Mouse (Mus musculus): ENCODE results near the gene Fyb. TPM values are rescaled to one million over a fixed set of nuclear protein-coding genes. Genes with fewer than 3 reads are reported as not detected.

The Fyb gene
- total RNA-seq, 1 experiment = not detected

DNA sequence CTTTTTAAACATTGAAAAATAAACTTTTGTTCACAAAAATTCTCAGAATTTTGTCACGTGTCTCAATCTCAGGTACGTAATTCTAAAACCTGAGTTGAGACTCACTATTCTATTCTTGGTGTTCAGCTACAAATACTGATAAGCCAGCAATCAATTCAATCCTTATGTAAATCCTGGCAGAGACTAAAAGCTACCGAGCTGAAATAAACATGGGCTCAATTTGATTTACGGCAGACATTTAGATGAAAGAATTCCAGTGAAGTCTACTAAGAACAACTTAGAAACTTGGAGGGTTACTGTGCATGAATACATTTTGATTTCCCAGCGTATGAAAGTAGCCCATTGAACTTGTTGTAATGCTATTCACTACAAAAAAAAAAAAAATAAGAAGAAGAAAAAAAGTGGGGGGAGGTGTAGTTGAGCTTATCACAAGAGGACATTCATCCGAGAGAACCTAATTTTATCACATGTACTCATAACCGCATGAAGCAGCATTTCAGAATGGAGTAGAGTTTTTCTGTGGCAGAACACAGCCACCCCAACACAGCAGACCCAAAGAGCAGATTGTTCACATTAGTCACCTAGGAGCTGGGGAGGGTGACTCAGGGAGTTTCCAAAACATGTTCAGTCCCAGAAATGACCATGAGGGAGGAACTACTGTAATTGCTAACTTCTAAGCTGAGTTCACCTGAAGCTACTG, 17.1 kb downstream of the Fyb start:
- DNase-seq (ENCODE audit: low read depth, low spot score) = no peak
- H3K4me1 ChIP-seq (ENCODE audit: control insufficient read depth in 2 of 2, insufficient read depth in 2 of 2, low read length in 2 of 2, poor library complexity in 1 of 2) = no peaks in the 10 kb centered on the region
- in situ Hi-C loops (cut with MboI; ENCODE audit: low sequenced_read_pairs in 2 of 2, unreplicated experiment in 2 of 2) = no loop called here
- no peak overlapping the region for H3K27ac ChIP-seq (ENCODE audit: insufficient read depth, low read depth, low read length, poor library complexity, severe bottlenecking)
- no peaks in the 10 kb centered on the region for H3K36me3 ChIP-seq (ENCODE audit: control insufficient read depth, insufficient read depth, low read length, poor library complexity, severe bottlenecking)
- H3K9me3 ChIP-seq (ENCODE audit: control insufficient read depth, insufficient read depth, low read depth, low read length) = no peaks in the 10 kb centered on the region
- H3K4me3 ChIP-seq (ENCODE audit: insufficient read depth in 1 of 2, low read depth in 1 of 2, low read length in 2 of 2, poor library complexity in 1 of 2, severe bottlenecking in 1 of 2) = no peak overlapping the region
- TF ChIP-seq ZNF384 (IDR thresholded peaks at IDR 0.05; ENCODE audit: low read depth, low read length) = no peak
- TF ChIP-seq HCFC1 (IDR thresholded peaks at IDR 0.05; ENCODE audit: borderline replicate concordance, insufficient read depth, low read length) = no peak
- no peak for TF ChIP-seq ZC3H11A (IDR thresholded peaks at IDR 0.05; ENCODE audit: borderline replicate concordance, low read depth, low read length)
- no peak for TF ChIP-seq MAFK (IDR thresholded peaks at IDR 0.05; ENCODE audit: insufficient read depth, low read depth, low read length)
- H3K9ac ChIP-seq (ENCODE audit: insufficient read depth, low read depth, low read length, poor library complexity, severe bottlenecking) = no peak overlapping the region

- H3K4me3 ChIP-seq (ENCODE audit: insufficient read depth in 1 of 2, low read depth in 1 of 2, low read length in 2 of 2, poor library complexity in 1 of 2, severe bottlenecking in 1 of 2) = no peak overlapping the region
- no peak for DNase-seq (ENCODE audit: low read depth, low spot score)
- TF ChIP-seq ZNF384 (IDR thresholded peaks at IDR 0.05; ENCODE audit: low read depth, low read length) = no peak
- TF ChIP-seq MAFK (IDR thresholded peaks at IDR 0.05; ENCODE audit: insufficient read depth, low read depth, low read length) = no peak
- no peak for TF ChIP-seq HCFC1 (IDR thresholded peaks at IDR 0.05; ENCODE audit: borderline replicate concordance, insufficient read depth, low read length)
- TF ChIP-seq CHD2 (IDR thresholded peaks at IDR 0.05; ENCODE audit: low read depth, low read length) = no peak
- no peak for TF ChIP-seq ZC3H11A (IDR thresholded peaks at IDR 0.05; ENCODE audit: borderline replicate concordance, low read depth, low read length)
- in situ Hi-C loops (cut with MboI; ENCODE audit: low sequenced_read_pairs in 2 of 2, unreplicated experiment in 2 of 2) = no loop called here
- H3K36me3 ChIP-seq (ENCODE audit: control insufficient read depth, insufficient read depth, low read length, poor library complexity, severe bottlenecking) = no peaks in the 10 kb centered on the region
- no peak overlapping the region for H3K27ac ChIP-seq (ENCODE audit: insufficient read depth, low read depth, low read length, poor library complexity, severe bottlenecking)
- no peaks in the 10 kb centered on the region for H3K9me3 ChIP-seq (ENCODE audit: control insufficient read depth, insufficient read depth, low read depth, low read length)
- H3K4me1 ChIP-seq (ENCODE audit: control insufficient read depth in 2 of 2, insufficient read depth in 2 of 2, low read length in 2 of 2, poor library complexity in 1 of 2) = no peaks in the 10 kb centered on the region
- no peak overlapping the region for H3K9ac ChIP-seq (ENCODE audit: insufficient read depth, low read depth, low read length, poor library complexity, severe bottlenecking)
These were observed 26.3 kb downstream of the Fyb start for GRCm38 (mm10) chr15:6548911-6549310.

- in situ Hi-C loops (cut with MboI; ENCODE audit: low sequenced_read_pairs in 2 of 2, unreplicated experiment in 2 of 2) = no loop called here
- no peak for DNase-seq (ENCODE audit: low read depth, low spot score)
- TF ChIP-seq HCFC1 (IDR thresholded peaks at IDR 0.05; ENCODE audit: borderline replicate concordance, insufficient read depth, low read length) (no peak), MAFK (IDR thresholded peaks at IDR 0.05; ENCODE audit: insufficient read depth, low read depth, low read length) (no peak), ZNF384 (IDR thresholded peaks at IDR 0.05; ENCODE audit: low read depth, low read length) (no peak), ZC3H11A (IDR thresholded peaks at IDR 0.05; ENCODE audit: borderline replicate concordance, low read depth, low read length) (no peak), CHD2 (IDR thresholded peaks at IDR 0.05; ENCODE audit: low read depth, low read length) (no peak)
- Histone ChIP-seq H3K9me3 (ENCODE audit: control insufficient read depth, insufficient read depth, low read depth, low read length) (no peaks in the 10 kb centered on the region), H3K27ac (ENCODE audit: insufficient read depth, low read depth, low read length, poor library complexity, severe bottlenecking) (no peak overlapping the region), H3K4me1 (ENCODE audit: control insufficient read depth in 2 of 2, insufficient read depth in 2 of 2, low read length in 2 of 2, poor library complexity in 1 of 2) (peaks cover 0 to 2% of the 10 kb centered on the region in 2 experiments; a peak in 1 of 4 replicates), H3K4me3 (ENCODE audit: insufficient read depth in 1 of 2, low read depth in 1 of 2, low read length in 2 of 2, poor library complexity in 1 of 2, severe bottlenecking in 1 of 2) (no peak overlapping the region), H3K36me3 (ENCODE audit: control insufficient read depth, insufficient read depth, low read length, poor library complexity, severe bottlenecking) (no peaks in the 10 kb centered on the region), H3K9ac (ENCODE audit: insufficient read depth, low read depth, low read length, poor library complexity, severe bottlenecking) (no peak overlapping the region)
These were observed 29.2 kb downstream of the Fyb start for GRCm38 (mm10) chr15:6551875-6552274.

DNA sequence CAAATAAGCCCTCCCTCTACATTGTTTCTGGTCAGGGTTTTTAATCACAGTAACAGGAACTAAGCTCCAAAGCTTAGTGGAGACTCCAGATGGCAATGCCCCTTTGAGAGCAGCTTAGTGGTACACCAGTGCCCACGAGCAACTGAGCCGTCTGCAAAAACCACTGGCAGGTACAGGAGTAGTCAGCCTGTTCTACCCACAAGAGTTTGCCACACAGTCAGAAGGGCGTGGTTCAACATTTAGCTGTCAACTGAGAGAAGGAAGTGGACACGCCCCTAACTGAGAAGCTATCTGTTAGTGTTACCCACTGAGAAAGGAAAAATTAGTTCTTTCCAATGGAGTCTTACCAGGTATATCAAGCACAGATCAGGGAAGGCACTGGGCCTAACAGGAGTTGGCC, 32.1 kb downstream of the Fyb start:
- Histone ChIP-seq H3K36me3 (ENCODE audit: control insufficient read depth, insufficient read depth, low read length, poor library complexity, severe bottlenecking) (no peaks in the 10 kb centered on the region), H3K27ac (ENCODE audit: insufficient read depth, low read depth, low read length, poor library complexity, severe bottlenecking) (no peak overlapping the region), H3K4me1 (ENCODE audit: control insufficient read depth in 2 of 2, insufficient read depth in 2 of 2, low read length in 2 of 2, poor library complexity in 1 of 2) (peaks cover 0 to 2% of the 10 kb centered on the region in 2 experiments; a peak in 1 of 4 replicates), H3K9me3 (ENCODE audit: control insufficient read depth, insufficient read depth, low read depth, low read length) (no peaks in the 10 kb centered on the region), H3K9ac (ENCODE audit: insufficient read depth, low read depth, low read length, poor library complexity, severe bottlenecking) (no peak overlapping the region), H3K4me3 (ENCODE audit: insufficient read depth in 1 of 2, low read depth in 1 of 2, low read length in 2 of 2, poor library complexity in 1 of 2, severe bottlenecking in 1 of 2) (no peak overlapping the region)
- in situ Hi-C loops (cut with MboI; ENCODE audit: low sequenced_read_pairs in 2 of 2, unreplicated experiment in 2 of 2) = no loop called here
- no peak for DNase-seq (ENCODE audit: low read depth, low spot score)
- TF ChIP-seq HCFC1 (IDR thresholded peaks at IDR 0.05; ENCODE audit: borderline replicate concordance, insufficient read depth, low read length) (no peak), CHD2 (IDR thresholded peaks at IDR 0.05; ENCODE audit: low read depth, low read length) (no peak), ZNF384 (IDR thresholded peaks at IDR 0.05; ENCODE audit: low read depth, low read length) (no peak)

DNA sequence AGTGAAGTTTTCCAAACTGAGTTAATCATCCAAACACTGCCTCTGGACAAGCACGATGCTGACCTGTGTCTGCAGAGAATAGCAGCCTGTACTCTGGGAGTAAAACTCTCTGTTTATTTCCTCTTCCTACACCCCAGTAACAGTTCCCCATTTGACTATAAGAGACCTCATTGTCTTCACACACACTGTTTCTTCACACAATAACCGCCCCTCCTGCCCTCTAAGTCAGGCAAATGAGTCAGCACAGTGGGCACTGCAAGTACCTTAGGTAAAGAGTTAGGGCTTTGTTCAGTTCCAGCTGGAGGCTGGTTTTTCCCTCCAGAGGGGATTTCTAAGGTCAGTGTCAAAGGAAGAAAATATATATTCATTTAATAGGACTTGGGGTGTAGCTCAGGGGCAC, 32.9 kb downstream of the Fyb start:
- Histone ChIP-seq H3K4me3 (ENCODE audit: insufficient read depth in 1 of 2, low read depth in 1 of 2, low read length in 2 of 2, poor library complexity in 1 of 2, severe bottlenecking in 1 of 2) (no peak overlapping the region), H3K4me1 (ENCODE audit: control insufficient read depth in 2 of 2, insufficient read depth in 2 of 2, low read length in 2 of 2, poor library complexity in 1 of 2) (peaks cover 0 to 2% of the 10 kb centered on the region in 2 experiments; a peak in 1 of 4 replicates), H3K27ac (ENCODE audit: insufficient read depth, low read depth, low read length, poor library complexity, severe bottlenecking) (no peak overlapping the region), H3K9ac (ENCODE audit: insufficient read depth, low read depth, low read length, poor library complexity, severe bottlenecking) (no peak overlapping the region), H3K9me3 (ENCODE audit: control insufficient read depth, insufficient read depth, low read depth, low read length) (no peaks in the 10 kb centered on the region), H3K36me3 (ENCODE audit: control insufficient read depth, insufficient read depth, low read length, poor library complexity, severe bottlenecking) (no peaks in the 10 kb centered on the region)
- in situ Hi-C loops (cut with MboI; ENCODE audit: low sequenced_read_pairs in 2 of 2, unreplicated experiment in 2 of 2) = no loop called here
- DNase-seq (ENCODE audit: low read depth, low spot score) = no peak
- TF ChIP-seq ZNF384 (IDR thresholded peaks at IDR 0.05; ENCODE audit: low read depth, low read length) (no peak), MAFK (IDR thresholded peaks at IDR 0.05; ENCODE audit: insufficient read depth, low read depth, low read length) (no peak), HCFC1 (IDR thresholded peaks at IDR 0.05; ENCODE audit: borderline replicate concordance, insufficient read depth, low read length) (no peak), CHD2 (IDR thresholded peaks at IDR 0.05; ENCODE audit: low read depth, low read length) (no peak), ZC3H11A (IDR thresholded peaks at IDR 0.05; ENCODE audit: borderline replicate concordance, low read depth, low read length) (no peak)
